Mouse (Mus musculus) megakaryocyte, adult 5-6 weeks (primary cell): Measurements from ENCODE around the gene Ddx4. TPM values are rescaled to one million over a fixed set of nuclear protein-coding genes. Genes with fewer than 3 reads are reported as not detected.
A peak's percentile ranks its signal among the peaks of the same experiment; 100 is the strongest.

ENCODE experiments used
- ATAC-seq: 2 replicates; pipeline ENCODE4 v1.8.0; 2016; ENCODE audit warnings: mild to moderate bottlenecking, inconsistent platforms; ENCODE audit not compliant: poor library complexity, severe bottlenecking
- total RNA-seq, 2 experiments: library from RNA; stranded (forward) in 1 of 2; stranded (reverse) in 1 of 2; fragments of 153-499, 151-499 nt in 1 of 2; fragments of 221-1000, 200-1000 nt in 1 of 2; gene quantifications; 2 replicates each; pipeline versions ENCODE4 v1.2.3 to v1.2.4; 2015 to 2017

Ddx4 gene
- total RNA-seq, 2 experiments from 2014 or later = 0.29 TPM; not detected in 1

- ATAC-seq = no peak
Observed at GRCm38 (mm10) chr13:112560554-112561138, 91.6 kb downstream of the Ddx4 start.

GRCm38 (mm10) chr13:112556501-112556900, 95.8 kb downstream of the Ddx4 start:
- ATAC-seq = no peak

- ATAC-seq = no peak
Observed at GRCm38 (mm10) chr13:112553304-112553703, 99.0 kb downstream of the Ddx4 start.

GRCm38 (mm10) chr13:112551641-112552548, 100.4 kb downstream of the Ddx4 start:
- ATAC-seq = peak; percentile 83

Other genes with a start within 250 kb of the Ddx4 start
- 77.4 and 84.3 TPM in 2 replicates for gene Il6st, start 188.4 kb downstream of the Ddx4 start, total RNA-seq (2015)
- gene Il6st, start 188.4 kb downstream of the Ddx4 start, total RNA-seq (2017) = 94.6 and 108 TPM in 2 replicates
- 2.7 and 3.0 TPM in 2 replicates for gene Il31ra, start 58.1 kb downstream of the Ddx4 start, total RNA-seq (2015)
- 4.0 and 4.3 TPM in 2 replicates for gene Il31ra, start 58.1 kb downstream of the Ddx4 start, total RNA-seq (2017)
- gene Slc38a9, start 8.3 kb upstream of the Ddx4 start, total RNA-seq (2015) = 26.5 and 29.0 TPM in 2 replicates
- 18.0 and 24.0 TPM in 2 replicates for gene Slc38a9, start 8.3 kb upstream of the Ddx4 start, total RNA-seq (2017)
- 1.1 TPM in 2 replicates for gene Plpp1, start 148.3 kb upstream of the Ddx4 start, total RNA-seq (2015)
- gene Plpp1, start 148.3 kb upstream of the Ddx4 start, total RNA-seq (2017) = 0.26 and 1.5 TPM in 2 replicates